Mouse (Mus musculus) thymus, adult 2 months (tissue): ENCODE data around the gene Bsn.

ENCODE experiments used
- CTCF ChIP-seq: fragments of 200-500 bp; IDR thresholded peaks from 2 replicates; pipeline ENCODE4 v1.5.1; 2012; ENCODE audit warnings: mild to moderate bottlenecking, control low read depth, low read length, moderate library complexity, borderline replicate concordance; ENCODE audit not compliant: control insufficient read depth, poor library complexity, insufficient read depth; ENCODE audit errors: extremely low read depth
- POLR2A ChIP-seq: fragments of 200-500 bp; IDR thresholded peaks from 2 replicates; pipeline ENCODE4 v1.6.1; 2012; ENCODE audit warnings: mild to moderate bottlenecking, low read length, control low read depth, moderate library complexity; ENCODE audit not compliant: control insufficient read depth, poor library complexity, insufficient read depth; ENCODE audit errors: extremely low read depth

- TF ChIP-seq POLR2A (peak; percentile 61), CTCF (no peak; the same call in 1 of the 2 replicates)
These were observed 141.1 kb downstream of the Bsn start, which contains the start of gene Gmppb for GRCm38 (mm10) chr9:108049016-108049455.
